Mouse (Mus musculus) left cerebral cortex, postnatal 36 days (tissue): ENCODE data around the gene Tmem266. TPM values are rescaled to one million over a fixed set of nuclear protein-coding genes. Genes with fewer than 3 reads are reported as not detected.
A peak's percentile ranks its signal among the peaks of the same experiment; 100 is the strongest.

Experiments used
- DNase-seq, 2 experiments: peaks; one replicate each; pipeline ENCODE4 v3.0.0; 2021 to 2022; ENCODE audit warnings: low spot score in 2 of 2, mixed read lengths in 1 of 2
- intact Hi-C: fragments of 180-260 bp; cut with DNase I; formaldehyde crosslinking; loops from one replicate; pipeline ENCODE4 v1.15.1; 2025
- total RNA-seq, 2 experiments: library from RNA; stranded (reverse); gene quantifications; 2 replicates each; pipeline ENCODE4 v1.2.3; 2021

Tmem266 gene
- total RNA-seq, result 1 to 10 TPM; 8.5 to 10.0 TPM

GRCm38 (mm10) chr9:55326515-55327233 lies at the start of gene Tmem266, which contains the start of gene Nrg4:
Gene Tmem266 (plus strand): TSS chr9:55326913.
Gene Nrg4 (minus strand): TSS chr9:55326844.
- intact Hi-C loops, result no loop called here
- DNase-seq, result peak; percentile 81 to 88

GRCm38 (mm10) chr9:55277562-55277961 lies 49.2 kb upstream of the Tmem266 start:
- intact Hi-C loops, result no loop called here
- no peak for DNase-seq

GRCm38 (mm10) chr9:55279114-55279825 lies 47.4 kb upstream of the Tmem266 start:
- no peak for DNase-seq
- intact Hi-C loops, result no loop called here

GRCm38 (mm10) chr9:55283516-55283915 lies 43.2 kb upstream of the Tmem266 start:
- no peak for DNase-seq
- intact Hi-C loops, result no loop called here

- DNase-seq, result no peak
Observed at GRCm38 (mm10) chr9:55285197-55285596, 41.5 kb upstream of the Tmem266 start.

GRCm38 (mm10) chr9:55289475-55290198 lies 37.1 kb upstream of the Tmem266 start:
- intact Hi-C loops, result no loop called here

More at GRCm38 (mm10) chr9:55285197-55285596, 41.5 kb upstream of the Tmem266 start:
- intact Hi-C loops, result no loop called here

GRCm38 (mm10) chr9:55291966-55292365 lies 34.7 kb upstream of the Tmem266 start:
- intact Hi-C loops, result no loop called here
- DNase-seq, result no peak

More at GRCm38 (mm10) chr9:55289475-55290198, 37.1 kb upstream of the Tmem266 start:
- no peak for DNase-seq

GRCm38 (mm10) chr9:55296221-55296620 lies 30.5 kb upstream of the Tmem266 start:
- no peak for DNase-seq
- intact Hi-C loops, result no loop called here

GRCm38 (mm10) chr9:55307066-55307465 lies 19.6 kb upstream of the Tmem266 start:
- intact Hi-C loops, result no loop called here
- DNase-seq, result no peak

- DNase-seq, result no peak
Observed at GRCm38 (mm10) chr9:55307557-55307956, 19.2 kb upstream of the Tmem266 start.

GRCm38 (mm10) chr9:55308455-55308854 lies 18.3 kb upstream of the Tmem266 start:
- DNase-seq, result no peak
- intact Hi-C loops, result no loop called here

More at GRCm38 (mm10) chr9:55307557-55307956, 19.2 kb upstream of the Tmem266 start:
- intact Hi-C loops, result no loop called here

- intact Hi-C loops, result loop anchor here (2.0 to 10.0 kb wide), 3 partner anchors 79 to 477 kb away; no protein-coding TSS in a partner anchor
- DNase-seq, result peak; percentile 38 to 63
Observed at GRCm38 (mm10) chr9:55311560-55311959, 15.2 kb upstream of the Tmem266 start.

- intact Hi-C loops, result loop anchor here (5.0 to 10.0 kb wide), 2 partner anchors 291 to 479 kb away; no protein-coding TSS in a partner anchor
- peak; percentile 9 to 27 for DNase-seq
Observed at GRCm38 (mm10) chr9:55313619-55314261, 13.0 kb upstream of the Tmem266 start.

GRCm38 (mm10) chr9:55322641-55323040 lies 4.1 kb upstream of the Tmem266 start:
- intact Hi-C loops, result no loop called here
- no peak for DNase-seq

- intact Hi-C loops, result loop anchor here (2.0 kb wide), 1 partner anchor 69 kb away; no protein-coding TSS in a partner anchor
Observed at GRCm38 (mm10) chr9:55324085-55324484, 2.6 kb upstream of the Tmem266 start.

GRCm38 (mm10) chr9:55324516-55324915 lies 2.2 kb upstream of the Tmem266 start:
- intact Hi-C loops, result loop anchor here (2.0 kb wide), 1 partner anchor 68 kb away; no protein-coding TSS in a partner anchor
- peak in 1 of 2 experiments; percentile 15 for DNase-seq

More at GRCm38 (mm10) chr9:55324085-55324484, 2.6 kb upstream of the Tmem266 start:
- DNase-seq, result no peak

- intact Hi-C loops, result loop anchor here (2.0 kb wide), 1 partner anchor 68 kb away; no protein-coding TSS in a partner anchor
- no peak for DNase-seq
Observed at GRCm38 (mm10) chr9:55325061-55325460, 1.7 kb upstream of the Tmem266 start.

- DNase-seq, result no peak
- intact Hi-C loops, result loop anchor here (2.0 kb wide), 1 partner anchor 67 kb away; no protein-coding TSS in a partner anchor
Observed at GRCm38 (mm10) chr9:55325564-55326514, 874 bp upstream of the Tmem266 start.
